Mouse (Mus musculus) bone marrow macrophage, adult 2 months (primary cell): ENCODE results near the gene Ppara.

Experiments
- CTCF ChIP-seq: IDR thresholded peaks from 2 replicates; pipeline ENCODE4 v1.5.1; 2012; ENCODE audit warnings: low read depth, mild to moderate bottlenecking, low read length, moderate library complexity
- POLR2A ChIP-seq: IDR thresholded peaks from 2 replicates; pipeline ENCODE4 v1.6.1; 2012; ENCODE audit warnings: mild to moderate bottlenecking, low read depth, low read length, borderline replicate concordance

GRCm38 (mm10) chr15:85713417-85713816, 21.4 kb upstream of the Ppara start:
- TF ChIP-seq CTCF (no peak), POLR2A (no peak)
